Mouse (Mus musculus) lung, postnatal 10 days (tissue): Measurements from ENCODE around the gene Hist2h2bb.
A peak's percentile ranks its signal among the peaks of the same experiment; 100 is the strongest.
"Not testable (repeated sequence)": the region's sequence is repeated elsewhere in the genome, so short reads cannot be mapped to it uniquely, and the experiment has no call there.

ENCODE experiments used
- DNase-seq: peaks from one replicate; pipeline ENCODE4 v3.0.0; 2021

Gene Hist2h2bb

DNA sequence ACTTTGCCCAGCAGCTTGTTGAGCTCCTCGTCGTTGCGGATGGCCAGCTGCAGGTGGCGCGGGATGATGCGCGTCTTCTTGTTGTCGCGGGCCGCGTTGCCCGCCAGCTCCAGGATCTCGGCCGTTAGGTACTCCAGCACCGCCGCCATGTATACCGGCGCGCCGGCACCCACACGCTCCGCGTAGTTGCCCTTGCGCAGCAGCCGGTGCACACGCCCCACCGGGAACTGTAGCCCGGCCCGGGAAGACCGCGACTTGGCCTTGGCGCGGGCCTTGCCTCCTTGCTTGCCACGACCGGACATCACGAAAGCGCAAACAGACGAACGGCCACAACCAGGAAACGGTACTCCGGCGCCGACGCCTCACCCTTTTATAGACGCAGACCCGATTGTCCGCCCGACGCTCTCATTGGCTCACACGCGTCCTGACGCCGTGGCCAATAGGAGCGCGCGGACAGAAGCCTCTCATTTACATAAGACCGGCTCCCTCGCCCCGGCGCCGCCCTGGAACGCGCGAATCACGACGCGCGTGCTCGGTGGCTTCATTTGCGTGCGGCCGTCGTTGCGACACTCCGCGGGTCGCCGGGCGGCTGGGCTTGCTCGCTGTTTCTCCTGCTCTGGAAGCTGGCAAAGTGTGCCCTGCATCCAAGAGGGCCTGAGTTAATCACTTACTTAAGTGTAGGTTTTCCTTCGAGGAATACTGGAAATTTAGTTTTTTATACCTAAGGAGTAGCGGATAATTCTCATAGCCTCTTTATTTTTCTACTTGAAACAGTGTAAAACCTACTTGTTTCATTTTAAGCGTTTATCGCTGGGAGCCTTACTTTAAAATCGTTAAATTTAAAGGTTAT is 29.4 kb upstream of the Hist2h2bb start, which contains the start of gene Hist2h2aa2:
Gene Hist2h2aa2, minus strand, starts transcription at position 328 of the 850 bp plus-strand sequence.
- DNase-seq: peak; percentile 97

DNA sequence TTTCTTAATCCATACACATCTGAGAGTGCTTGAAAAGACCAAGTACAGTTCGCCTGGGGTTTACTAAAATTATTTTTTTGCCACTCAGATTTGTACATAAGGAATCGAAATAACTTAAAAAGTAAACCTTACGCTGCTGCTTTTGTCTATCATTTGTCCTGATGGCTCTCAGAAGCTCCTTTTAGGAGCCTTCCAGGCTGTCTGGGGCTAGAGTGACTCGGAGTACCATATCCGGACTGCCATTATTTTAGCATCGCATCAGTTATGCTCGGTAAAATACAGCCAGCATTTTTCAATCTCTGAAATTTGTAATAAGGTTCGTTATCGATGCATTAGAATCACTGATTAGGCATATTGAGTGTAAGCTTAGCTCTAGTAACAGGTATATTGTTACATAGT is 28.8 kb upstream of the Hist2h2bb start:
- no peak for DNase-seq

DNA sequence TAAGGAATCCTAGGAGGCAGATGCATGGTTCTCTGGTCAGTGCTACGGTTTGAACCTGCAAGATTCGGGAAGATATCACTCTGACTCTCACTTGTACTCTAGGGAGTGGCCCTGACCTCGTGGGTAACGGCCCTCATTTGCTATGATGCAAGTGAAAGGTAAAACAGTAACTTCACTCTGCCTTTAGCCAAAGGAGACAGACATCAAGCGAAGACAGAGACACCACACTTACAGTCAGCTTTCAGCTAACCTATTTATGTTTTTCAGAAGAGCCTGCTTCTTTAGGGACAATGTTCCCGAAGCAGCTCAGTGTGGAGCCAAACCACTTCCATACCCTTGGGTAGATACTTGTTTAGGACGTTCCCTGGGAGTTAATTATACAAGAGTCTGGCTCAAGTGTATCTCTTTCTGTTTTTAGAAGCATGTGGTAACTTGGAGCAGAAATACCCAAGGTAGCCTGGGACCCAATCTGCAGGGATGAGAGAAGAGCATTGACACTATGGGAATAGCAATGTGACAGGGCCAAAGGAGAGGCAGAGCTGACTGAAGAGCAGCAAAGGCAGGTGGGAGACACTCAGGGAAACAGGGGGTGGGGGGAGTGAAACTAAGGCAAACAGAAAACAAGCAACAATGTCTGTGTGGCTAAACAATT is 25.5 kb upstream of the Hist2h2bb start:
- no peak for DNase-seq

DNA sequence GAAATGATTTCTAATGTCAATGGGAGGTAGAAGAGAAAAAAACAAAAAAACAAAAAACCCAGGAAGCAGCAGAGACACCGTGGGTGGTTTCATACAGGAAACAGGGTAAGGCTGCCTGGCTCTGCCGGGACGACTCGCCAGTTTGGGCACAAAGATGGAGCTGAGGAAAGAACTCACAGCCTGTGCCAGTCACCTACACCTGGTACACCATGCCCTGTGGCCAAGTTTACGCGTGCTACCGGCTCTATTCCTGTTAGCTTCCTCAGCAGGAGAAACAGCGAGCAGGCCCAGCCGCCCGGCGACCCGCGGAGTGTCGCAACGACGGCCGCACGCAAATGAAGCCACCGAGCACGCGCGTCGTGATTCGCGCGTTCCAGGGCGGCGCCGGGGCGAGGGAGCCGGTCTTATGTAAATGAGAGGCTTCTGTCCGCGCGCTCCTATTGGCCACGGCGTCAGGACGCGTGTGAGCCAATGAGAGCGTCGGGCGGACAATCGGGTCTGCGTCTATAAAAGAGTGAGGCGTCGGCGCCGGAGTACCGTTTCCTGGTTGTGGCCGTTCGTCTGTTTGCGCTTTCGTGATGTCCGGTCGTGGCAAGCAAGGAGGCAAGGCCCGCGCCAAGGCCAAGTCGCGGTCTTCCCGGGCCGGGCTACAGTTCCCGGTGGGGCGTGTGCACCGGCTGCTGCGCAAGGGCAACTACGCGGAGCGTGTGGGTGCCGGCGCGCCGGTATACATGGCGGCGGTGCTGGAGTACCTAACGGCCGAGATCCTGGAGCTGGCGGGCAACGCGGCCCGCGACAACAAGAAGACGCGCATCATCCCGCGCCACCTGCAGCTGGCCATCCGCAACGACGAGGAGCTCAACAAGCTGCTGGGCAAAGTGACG is 24.3 kb upstream of the Hist2h2bb start, which contains the start of gene Hist2h2aa1:
Gene Hist2h2aa1, plus strand, starts transcription at position 495 of the 884 bp plus-strand sequence.
- DNase-seq: peak; percentile 87

DNA sequence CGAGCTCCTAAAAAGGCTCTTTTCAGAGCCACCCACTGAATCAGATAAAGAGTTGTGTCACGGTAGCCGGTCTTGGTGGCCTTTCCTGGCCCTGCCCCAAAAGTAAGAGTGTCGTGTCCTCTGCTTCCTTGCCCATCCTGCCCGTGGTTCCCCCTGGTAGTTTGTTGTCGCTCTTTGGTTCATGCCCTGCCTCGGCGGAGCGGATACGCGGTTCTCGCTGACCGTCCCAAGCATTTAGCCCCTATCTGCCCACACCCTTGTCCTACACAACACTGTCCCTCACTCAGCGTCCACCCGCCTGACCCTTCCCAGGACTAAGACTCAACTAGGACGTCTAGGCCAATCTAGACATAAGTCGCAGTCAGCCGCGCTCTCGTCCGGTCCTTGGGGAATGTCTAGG is 23.5 kb upstream of the Hist2h2bb start:
- DNase-seq: not testable (repeated sequence)

DNA sequence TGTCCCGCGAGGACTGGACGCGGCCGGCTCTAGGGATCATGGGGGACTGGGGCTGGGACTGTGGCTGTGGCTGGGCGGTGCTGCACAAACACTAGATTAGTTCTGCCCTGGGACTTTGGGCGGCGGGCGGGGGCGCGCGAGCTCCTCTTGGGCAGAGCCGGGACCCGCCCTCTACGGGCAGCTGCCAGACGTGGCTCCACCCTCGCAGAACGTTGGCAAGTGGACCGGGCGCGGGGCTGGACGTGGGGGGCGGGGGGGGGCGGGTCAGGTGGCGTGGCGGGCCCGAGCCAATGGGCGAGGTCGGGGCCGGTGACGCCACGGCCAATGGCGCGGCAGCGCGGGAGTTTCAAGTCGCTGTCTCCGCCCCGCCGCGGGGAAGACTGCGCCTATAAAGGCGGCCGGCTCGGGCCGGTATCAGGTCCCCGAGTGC is 23.1 kb upstream of the Hist2h2bb start, which contains the start of gene Hist2h3c1:
Gene Hist2h3c1, plus strand, starts transcription at position 259 of the 430 bp plus-strand sequence.
- not testable (repeated sequence) for DNase-seq

DNA sequence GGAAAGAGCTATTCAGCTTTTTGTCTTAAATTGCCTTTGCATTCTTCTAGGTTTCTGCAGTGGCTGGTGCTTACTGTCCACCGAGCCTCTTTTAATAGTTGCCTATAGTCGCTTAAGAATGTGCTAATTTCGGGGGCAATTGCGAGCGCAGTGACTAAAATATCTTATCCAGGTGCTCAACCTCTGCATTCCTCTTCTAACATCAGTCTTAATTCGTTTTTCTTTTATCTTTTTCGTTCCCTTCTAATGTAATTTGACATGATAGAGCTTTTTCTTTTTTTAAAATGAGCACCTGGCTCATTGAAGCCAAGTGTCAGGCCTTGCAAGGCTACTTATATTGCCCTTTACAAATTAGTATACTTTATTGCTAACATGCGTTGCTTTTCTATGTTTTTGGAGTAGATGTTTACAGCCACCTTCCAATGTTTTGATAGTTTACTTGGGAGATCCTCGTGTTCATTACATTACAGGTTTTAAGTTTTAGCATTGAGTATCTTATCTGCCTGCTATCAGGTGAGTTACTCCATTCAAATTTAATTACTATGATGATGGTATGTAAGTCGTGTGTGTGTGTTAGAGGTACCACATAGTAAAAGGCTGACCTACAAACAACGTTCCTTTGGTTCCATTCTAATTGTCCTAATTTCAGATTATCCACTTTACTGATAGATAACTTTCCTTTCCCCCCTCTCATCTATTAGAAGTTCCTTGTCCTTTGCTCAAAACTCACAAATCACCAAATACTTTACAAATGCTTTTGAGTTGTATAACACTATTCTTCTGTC is 22.0 kb upstream of the Hist2h2bb start:
- no peak for DNase-seq

DNA sequence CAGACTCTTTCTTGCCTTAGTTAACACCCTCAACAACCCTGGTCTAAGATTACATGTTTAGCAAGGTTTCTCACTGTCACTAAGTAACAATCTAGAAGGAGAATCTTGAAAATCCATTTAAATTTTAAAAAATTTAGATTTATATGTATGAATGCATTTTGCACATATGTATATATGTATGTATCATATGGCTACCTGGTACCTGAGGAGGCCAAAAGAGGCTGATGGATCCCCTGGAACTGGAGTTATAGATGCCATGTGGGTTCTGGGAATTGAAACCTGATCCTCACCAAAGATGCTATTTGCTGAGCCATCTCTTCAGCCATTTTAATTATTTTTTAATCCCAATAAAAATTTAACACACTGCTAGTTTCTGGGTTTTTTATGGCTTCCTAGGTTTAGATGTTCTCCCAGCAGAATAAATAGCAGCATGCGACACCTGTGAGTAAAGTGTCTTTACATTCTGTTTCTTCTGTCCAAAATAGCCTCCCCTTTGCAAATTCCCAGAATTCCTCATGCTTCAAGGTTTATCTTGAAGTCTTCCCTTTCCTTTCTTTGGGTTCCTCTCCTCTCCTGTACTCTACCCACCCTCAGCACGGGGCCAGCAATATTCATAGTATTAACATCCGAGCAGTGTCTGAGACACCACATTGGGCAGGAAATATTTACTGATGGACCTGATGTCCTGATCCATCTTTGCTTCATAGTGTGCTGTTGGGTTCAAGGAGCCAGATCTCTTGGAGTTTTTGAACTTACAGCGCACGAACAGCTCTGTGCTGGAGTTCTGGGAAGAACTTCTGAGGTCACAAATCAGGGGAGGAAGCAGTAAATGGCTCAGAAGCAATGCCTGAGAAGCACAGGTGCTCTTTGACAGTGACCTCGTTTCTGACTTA is 21.2 kb upstream of the Hist2h2bb start:
- no peak for DNase-seq

DNA sequence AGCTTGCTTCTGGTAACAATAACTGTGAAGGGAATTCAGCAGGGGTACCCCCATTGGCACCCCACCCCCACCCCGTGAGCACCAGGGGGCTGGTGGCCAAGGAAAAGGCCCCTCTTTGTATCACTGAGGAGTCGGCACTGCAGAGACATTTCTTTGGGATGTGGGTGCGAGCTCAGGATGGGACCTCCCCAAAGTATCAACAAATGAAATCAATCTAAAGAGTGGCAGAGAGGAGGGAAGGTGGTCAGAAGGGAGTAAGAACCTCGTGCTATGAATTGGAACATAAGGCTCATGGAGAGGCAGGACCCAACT is 20.6 kb upstream of the Hist2h2bb start:
- DNase-seq: no peak

DNA sequence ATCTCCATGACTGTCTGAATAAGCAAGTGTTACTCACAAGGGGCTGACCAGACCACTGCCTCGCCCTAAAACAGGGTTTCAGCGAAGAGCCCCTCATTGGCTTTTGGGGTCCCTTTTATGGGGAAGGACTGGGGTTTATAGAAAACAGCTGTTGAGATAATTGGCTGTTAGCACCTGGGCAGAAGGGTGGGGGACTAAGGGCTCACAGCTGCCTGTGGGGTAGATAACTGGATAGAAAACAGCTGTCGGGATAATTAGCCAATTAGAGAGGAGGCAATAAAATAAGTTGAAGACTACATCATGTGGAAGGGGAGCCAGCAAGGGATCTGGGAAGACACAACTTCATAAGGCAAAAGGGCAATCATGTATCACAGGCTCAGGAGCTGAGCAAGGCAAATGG is 18.7 kb upstream of the Hist2h2bb start:
- DNase-seq: no peak

DNA sequence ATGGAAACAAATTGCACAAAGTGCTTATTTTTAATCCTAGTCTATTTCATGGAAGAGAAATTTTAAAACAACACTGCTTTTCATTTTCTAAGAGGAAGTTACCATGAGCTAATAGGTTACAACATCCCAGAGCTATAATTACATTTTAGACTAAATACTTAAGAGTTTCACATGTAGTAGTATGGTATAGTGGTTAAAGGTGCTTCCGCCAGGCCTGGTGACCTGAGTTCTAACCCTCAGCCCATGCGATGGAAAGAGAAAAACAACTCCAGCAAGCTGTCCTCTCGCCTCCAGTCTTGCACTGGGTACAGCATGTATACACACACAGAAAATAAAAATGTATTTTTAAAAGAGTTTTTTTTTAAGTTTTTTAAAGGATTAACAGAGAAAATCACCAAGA is 17.8 kb upstream of the Hist2h2bb start:
- no peak for DNase-seq

DNA sequence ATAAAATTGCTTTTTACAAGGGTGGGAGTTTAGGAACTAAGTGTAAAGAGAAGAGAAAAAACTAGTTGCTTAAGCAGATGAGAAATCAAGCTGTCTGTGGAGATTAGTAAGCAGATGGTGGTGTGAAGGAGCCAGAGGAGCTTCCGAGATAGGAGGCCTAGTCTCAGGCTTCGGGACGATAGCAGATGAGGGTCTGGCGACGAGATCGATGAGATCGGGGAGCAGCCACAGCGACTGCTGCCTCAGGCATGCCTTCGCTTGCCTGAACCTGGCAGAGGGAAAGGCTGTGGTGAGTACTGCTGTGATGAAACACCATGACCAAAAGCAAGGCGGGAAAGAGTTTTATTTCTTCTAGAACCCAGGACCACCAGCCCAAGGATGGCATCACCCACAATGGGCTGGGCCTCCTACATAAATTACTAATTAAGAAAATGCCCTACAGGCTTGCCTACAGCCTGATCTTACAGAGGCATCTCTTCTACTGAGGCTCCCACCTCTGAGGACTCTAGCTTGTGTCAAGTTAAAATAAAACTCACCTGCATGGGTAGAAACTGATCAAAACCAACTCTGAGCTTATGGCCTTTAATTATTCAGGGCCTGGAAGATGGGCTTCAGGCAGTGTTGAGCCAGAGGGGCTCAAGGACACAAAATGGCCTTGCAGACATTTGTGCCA is 14.7 kb upstream of the Hist2h2bb start:
- DNase-seq: no peak

DNA sequence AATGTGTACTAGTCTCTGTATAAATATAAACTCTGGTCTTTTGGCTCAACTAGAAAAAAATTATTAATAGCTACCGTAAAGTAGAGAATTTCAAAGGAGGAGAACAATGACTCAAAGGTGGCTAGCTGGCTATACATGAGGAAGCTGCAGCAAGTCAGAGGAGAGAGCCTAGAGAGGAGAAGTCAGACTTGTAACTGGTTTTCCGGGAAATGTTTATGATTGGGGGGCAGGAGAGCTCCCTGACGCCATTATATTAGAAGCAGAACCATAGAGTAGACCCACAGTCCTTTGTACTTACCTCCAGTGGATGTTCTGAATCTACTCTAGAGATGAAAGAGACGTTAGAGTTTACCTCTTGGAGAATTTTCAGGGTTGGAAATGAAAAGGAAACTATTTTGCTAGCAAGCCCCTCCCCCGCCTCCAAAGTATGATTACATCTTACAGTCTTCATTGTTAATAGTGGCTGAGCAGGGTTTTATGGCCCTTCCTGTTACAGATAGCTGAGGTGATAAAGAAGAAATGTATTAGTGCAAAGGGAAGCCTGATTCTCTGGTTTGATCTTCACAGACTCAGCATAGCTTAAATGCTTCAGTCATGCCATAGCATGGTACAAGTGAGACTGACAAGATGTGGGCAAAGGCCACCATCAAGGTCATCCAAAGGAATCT is 13.5 kb upstream of the Hist2h2bb start:
- peak; percentile 49 for DNase-seq

DNA sequence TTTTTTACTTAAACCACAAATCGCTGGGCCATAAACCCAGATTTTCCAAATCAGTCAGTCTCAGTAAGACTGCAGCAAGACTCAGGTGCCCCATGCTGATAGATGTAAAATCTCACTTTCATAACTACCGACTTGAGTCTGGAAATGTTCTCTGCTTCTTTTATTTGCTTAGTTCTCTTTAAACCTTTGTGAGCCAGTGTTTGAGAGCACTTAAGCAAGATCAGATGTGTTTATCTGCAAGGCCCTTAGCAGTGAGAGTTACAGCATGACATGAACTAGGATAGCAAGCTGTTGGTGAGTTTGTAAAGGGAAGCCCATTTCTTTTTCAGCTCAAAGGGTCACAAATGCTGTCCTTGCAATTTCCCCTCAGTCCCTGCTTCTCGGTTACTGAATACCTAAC is 12.4 kb upstream of the Hist2h2bb start:
- no peak for DNase-seq

DNA sequence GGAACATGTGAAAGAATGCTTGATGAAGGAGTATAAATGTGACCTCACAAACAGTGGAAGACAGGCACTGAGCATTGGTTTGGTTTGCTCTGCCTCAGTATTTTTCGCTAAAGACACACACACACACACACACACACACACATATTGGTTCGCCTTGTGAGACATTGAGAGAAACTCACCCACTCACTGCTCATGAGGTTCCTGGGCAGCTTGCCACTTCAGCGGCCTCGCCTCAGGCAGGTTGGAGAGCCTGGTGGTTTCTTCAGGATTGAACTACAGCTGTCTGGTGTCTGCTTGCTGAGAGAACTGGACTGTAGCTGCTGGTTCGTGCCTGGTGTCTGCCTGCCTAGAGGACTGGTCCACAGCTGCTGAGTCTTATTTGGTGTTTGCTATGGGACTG is 9.3 kb upstream of the Hist2h2bb start:
- DNase-seq: no peak

DNA sequence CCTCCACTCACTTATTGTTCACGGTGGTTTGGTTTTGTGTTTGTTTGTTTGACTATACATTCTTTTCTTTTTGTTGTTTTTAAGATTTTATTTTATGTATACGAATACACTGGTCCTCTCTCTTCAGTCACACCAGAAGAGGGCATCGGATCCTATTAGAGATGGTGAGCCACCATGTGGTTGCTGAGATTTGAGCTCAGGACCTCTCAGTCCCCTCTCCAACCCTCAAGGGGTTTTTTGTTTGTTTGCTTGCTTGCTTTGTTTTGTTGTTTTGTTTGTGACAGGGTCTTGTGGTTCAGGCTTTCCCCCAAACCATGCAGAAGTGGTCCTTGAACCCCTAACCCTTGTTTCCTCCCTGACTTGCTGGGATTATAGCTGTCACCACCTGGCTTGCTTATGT is 7.9 kb upstream of the Hist2h2bb start:
- DNase-seq: no peak

DNA sequence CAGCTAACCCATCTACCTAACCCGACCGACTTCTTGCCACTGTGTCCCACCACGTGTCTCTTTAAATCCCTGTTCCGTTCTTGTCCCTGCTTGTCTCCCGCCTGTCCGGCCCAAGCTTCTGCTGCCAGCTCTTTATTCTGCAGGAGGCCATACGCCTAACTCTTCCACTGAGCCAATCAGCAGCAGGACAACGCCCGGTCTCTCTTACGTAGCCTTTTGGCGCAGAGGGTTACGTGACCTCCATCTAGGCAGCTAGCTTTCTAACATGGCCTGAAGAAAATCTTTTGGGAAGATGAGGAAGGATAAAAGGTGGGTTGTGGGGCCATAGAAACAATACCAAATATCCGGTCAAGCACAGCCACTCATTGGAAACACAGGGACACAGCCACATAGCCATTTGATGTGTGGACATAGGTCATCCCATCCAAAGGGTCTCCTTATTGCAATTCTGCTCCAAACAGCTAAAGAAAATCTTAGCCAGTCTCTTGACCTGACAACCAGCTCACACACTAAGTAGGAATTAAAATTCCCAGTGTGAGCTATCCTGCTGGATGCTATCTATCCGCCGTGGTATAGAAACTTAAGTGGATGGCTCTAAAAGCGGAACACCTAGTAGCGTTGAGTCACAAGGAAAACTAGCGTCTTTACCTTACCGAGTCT is 7.2 kb upstream of the Hist2h2bb start:
- DNase-seq: peak; percentile 92

DNA sequence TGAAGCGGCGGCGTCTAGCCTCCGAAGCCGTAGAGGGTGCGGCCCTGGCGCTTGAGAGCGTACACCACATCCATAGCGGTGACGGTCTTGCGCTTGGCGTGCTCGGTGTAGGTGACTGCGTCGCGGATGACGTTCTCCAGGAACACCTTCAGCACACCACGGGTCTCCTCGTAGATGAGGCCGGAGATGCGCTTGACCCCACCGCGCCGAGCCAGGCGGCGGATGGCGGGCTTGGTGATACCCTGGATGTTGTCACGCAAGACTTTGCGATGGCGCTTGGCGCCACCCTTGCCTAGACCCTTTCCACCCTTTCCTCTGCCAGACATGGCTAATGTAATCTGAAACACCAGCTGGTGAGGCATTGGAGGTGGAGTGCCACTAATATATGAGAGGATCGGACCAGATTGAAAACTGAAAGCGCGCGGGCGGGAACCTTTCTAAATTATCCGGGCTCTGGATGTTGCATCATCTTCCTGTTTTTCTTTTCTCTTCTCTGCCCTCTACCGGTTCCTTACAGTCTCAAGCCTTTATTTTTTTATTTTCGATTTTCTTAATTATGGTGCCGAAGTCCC is 6.5 kb upstream of the Hist2h2bb start, which contains the start of gene Hist2h4:
Gene Hist2h4, minus strand, starts transcription at position 333 of the 572 bp plus-strand sequence.
- peak; percentile 98 for DNase-seq
